Mouse (Mus musculus) frontal cortex, adult 2 months (tissue): ENCODE data around the gene Dock4. TPM values are rescaled to one million over a fixed set of nuclear protein-coding genes. Genes with fewer than 3 reads are reported as not detected.

Source experiments
- DNase-seq, 2 experiments: peaks; one replicate each; pipeline ENCODE4 v3.0.0; 2022; ENCODE audit warnings: low spot score in 1 of 2; ENCODE audit errors: extremely low spot score in 1 of 2
- polyA plus RNA-seq: library from polyadenylated mRNA; depleted of rRNA; stranded (reverse); fragments of >200 nt; gene quantifications from 2 replicates; pipeline ENCODE4 v1.2.3, GENCODE M21; 2012

Dock4 gene
- polyA plus RNA-seq, 1 experiment = 28.8 TPM

- DNase-seq = no peak
Observed at GRCm38 (mm10) chr12:40634169-40634568, 188.4 kb downstream of the Dock4 start.

DNA sequence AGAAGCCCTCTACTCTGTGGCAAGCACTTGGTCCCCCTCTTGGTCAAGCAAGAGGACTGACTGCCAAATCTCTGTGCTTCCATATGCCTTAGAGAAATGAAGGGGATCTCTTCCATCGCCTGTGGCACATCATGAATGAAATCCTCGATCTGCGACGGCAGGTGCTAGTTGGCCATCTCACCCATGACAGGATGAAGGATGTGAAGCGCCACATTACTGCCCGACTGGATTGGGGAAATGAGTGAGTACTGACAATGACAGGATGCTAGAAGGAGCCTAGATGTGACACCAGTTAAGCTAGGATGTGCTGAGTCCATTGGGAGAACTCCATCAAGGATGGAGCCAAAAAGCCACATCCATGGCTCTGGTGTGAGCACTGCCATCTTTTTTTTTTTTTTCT, 190.2 kb downstream of the Dock4 start:
- DNase-seq = no peak

DNA sequence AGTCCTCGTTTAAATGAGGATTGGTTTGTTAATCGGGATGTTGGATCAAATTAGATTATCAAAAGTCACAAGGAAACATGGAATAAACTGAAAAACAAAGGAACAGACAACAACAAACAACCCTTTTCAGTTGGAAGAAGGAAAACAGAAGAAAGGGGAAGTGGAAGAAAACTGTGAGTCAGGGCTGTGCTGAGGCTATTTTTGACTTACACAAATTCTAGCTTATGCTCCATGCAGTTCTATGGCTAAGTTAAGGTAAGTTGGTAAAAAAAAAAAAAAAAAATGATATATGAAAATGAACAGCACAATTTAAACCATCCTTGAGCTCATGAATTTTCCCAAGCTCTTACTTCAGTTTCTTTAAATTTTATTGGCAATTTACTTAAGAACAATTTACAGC, 191.7 kb downstream of the Dock4 start:
- no peak for DNase-seq

DNA sequence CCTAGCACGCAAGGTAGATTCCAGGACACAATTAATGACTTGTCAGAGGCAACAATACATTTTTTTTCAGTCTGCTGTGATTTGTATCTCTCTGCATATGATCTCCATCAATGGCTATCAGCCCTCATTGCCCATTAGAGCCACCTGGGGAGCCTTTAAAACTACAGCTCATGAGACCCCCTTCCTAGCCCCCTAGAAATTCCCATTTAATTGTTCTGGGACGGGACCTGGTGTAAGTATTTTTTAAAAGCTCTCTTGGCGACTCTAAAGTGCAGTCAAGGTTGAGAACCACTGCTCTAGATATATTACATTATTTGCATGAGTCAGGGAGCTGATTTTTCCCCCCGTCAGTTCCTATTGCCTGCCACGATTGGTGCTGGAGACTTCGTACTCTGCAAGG, 200.1 kb downstream of the Dock4 start:
- DNase-seq = no peak

GRCm38 (mm10) chr12:40654312-40654711, 208.6 kb downstream of the Dock4 start:
- DNase-seq = no peak

GRCm38 (mm10) chr12:40655861-40656260, 210.1 kb downstream of the Dock4 start:
- no peak for DNase-seq

DNA sequence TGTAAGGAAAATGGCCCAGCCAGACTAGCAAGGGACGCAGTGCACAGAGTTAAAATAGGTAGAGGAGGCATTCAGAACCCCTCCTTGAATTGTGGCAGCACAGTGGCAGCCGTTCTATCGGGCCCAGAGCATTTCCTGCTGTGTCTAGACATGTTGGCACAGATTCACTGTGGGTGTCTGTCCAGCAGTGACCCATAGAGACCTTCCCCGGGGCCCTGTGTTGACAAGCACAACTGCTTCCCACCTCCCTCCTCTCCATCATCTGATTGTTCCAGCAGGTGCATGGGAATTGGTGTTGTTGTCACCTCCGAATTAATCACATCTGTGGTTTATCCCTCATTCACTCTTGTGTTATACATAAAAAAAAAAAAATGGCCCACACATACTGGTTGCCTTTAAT, 210.7 kb downstream of the Dock4 start:
- DNase-seq = peak in 1 of 2 experiments; percentile 15

- DNase-seq = no peak
Observed at GRCm38 (mm10) chr12:40657229-40657885, 211.6 kb downstream of the Dock4 start.

DNA sequence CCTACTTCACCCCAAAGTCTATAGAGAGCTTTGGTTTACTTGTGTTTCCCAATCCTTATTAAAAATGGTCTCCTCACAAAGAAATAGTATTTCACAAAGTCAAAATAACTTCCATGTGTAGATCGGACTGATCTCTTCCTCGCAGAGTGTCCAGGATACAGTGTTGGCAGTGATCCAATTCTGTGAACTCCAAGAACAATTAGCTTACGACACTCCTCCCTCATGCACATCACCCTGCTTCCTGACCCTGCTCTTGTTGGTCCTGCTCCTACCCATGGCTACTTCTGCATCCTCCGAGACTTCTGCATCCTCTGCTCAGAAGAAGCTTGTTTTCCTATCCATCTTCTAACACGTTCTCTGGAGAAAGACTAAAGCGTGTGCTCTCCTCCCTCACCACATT, 213.9 kb downstream of the Dock4 start:
- no peak for DNase-seq

DNA sequence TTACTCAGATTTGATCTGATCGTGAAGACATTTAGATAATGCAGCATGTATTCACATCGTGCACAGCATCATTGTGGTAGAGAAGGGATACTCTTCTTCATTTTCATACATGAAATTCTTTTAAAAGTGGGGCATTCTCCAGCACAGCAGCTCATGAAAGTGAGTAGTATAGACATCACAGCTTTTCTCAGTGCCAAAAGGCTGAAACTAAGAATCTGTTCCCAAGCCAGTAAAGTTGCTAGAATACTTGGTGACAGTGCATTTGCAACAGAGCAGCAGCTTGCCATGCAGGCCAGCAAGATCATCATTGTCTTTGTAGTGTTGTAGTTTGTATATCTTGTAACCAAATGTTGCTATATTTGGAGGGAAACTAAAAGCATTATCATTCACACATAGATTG, 223.7 kb downstream of the Dock4 start:
- DNase-seq = no peak

DNA sequence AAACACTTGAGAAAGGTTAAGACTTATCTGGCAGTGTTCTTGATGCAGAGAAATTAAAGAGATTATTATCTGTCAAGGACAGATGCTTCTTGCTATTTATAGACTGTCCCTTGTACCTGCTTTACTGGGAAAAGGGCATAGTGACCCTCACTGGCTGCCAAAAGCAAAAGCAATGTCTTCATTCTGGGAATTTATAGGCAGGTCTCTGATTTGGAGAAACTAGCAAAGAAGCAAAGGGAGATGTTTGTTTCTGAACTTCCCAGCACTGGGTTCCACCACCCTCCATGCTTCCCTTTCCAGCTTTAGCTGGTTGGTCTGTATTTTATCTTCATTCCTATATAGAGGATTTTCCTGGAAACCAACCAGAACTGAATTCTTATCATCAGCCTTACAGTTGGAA, 225.0 kb downstream of the Dock4 start:
- no peak for DNase-seq

DNA sequence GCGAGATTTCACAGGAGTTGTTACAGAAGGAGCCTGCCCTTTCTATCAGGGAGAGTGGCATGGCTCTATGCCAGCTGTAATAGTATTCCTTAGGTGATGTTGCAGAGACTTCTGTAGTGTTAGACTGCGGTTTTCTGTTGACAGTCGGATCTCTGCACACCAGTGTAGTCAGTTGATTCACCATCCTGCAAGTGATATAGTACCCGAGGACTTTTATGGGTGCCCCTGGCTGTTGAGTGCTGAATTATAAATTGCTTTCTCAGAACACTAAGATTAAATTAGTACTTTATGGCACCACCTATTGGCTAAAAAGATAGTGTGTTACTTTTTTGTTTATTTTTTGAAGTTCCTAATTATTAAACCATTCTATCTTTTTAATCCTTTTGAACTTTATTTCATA, 234.0 kb downstream of the Dock4 start:
- DNase-seq = no peak

GRCm38 (mm10) chr12:40680551-40680950, 234.8 kb downstream of the Dock4 start:
- peak in 1 of 2 experiments; percentile 39 for DNase-seq

DNA sequence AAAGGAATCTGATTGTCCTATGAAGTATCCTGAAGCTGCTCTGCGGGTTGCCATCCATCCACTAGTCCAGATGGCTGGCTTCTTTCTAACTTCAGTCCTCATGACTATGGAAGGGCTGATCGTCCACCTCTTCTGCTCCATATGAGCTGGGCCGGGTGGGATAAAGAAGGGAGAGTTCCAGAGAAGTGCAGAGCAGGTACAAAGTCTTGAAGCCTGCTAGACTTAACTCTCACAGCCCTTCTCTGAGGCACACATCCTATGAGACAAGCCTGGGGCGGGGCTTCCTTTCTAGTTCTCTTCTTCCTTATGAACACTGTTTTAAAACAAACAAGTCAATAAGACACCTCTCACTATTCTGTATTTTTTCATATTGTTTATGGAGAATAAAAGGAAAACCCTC, 245.7 kb downstream of the Dock4 start:
- no peak for DNase-seq

DNA sequence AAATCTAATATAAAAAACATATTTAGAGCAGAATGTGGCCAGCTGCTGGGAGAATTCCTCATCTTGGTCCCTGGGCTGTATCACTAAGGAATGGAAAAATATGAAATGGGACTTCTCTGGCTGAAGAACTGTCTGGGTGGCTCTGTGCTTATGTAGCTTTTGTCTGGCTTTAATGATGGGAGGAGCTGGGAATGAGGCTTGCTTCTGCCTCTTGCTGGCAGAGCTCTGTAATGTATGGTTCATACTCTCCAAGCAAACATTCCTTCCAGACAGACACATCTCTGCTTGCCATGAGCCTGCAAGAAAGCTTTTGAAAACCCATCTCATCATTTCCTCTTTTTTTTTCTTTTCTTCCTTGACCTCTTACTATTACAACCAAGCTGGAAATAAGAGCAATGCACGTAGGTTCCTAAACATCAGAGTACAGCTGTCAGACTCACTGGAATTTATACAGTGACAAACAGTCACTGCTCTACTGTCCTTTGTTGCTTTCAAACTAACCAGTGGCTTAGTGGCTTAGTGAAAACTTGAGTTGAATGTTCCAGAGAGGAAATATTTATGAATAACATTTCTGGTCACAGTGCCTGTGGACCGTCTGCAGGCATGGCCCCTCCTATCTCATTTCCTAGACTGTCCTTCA, 248.4 kb downstream of the Dock4 start:
- no peak for DNase-seq

GRCm38 (mm10) chr12:40698330-40698729, 252.6 kb downstream of the Dock4 start:
- DNase-seq = no peak

DNA sequence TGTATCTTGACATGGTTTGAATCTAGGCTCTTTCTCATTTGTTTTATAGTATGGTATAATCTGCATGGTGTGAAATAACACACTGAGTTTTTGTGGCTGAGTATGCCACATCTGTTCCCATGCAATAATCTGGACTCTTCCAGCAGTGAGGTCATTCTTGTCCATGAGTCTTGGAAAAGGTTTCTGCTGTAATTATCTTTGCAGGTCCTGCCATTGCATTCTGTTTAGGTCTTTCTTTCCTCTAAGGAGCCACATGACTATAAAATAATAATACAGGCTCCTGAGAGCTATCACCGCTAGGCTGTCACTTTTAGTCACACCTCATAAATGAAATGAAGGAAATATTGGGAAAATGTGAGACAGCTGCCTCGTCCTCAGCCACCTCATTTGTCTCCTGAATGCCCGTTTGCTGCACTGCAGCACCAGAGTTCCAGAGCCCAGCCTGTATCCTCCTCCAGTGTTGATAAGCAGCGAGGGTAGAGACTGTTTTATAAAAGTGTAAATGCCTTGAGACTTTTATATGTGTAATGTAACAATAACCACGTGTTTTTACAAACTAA, 256.6 kb downstream of the Dock4 start:
- DNase-seq = no peak

GRCm38 (mm10) chr12:40704296-40704695, 258.5 kb downstream of the Dock4 start:
- no peak for DNase-seq

DNA sequence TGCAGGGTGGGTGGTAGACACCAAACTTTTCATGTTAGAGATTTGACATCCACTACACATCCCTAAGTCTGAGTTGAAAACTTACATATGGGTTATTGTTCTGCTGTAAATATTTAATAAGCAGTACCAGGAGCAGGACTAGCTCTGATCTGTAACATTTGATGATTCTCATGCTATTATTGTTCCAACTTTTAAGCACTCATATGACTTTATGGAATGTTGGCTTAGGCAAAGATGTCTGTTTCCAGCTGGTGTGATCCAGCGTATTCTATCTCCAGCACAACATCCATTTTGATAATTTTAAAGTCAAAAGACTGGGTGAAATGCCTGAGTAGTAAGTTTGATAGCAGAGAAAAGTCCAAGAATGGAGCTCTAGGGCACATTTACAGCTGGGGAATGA, 261.4 kb downstream of the Dock4 start:
- DNase-seq = no peak

- no peak for DNase-seq
Observed at GRCm38 (mm10) chr12:40709094-40709493, 263.3 kb downstream of the Dock4 start.

GRCm38 (mm10) chr12:40712235-40712634, 266.5 kb downstream of the Dock4 start:
- no peak for DNase-seq

GRCm38 (mm10) chr12:40714288-40714687, 268.5 kb downstream of the Dock4 start:
- no peak for DNase-seq
